Mouse (Mus musculus) liver, adult 2 months (tissue): ENCODE measurements around the gene Ttc16.

Experiments
- CTCF ChIP-seq: fragments of 200-500 bp; IDR thresholded peaks from 2 replicates; pipeline ENCODE4 v1.5.1; 2011; ENCODE audit warnings: low read depth, low read length, control low read depth
- POLR2A ChIP-seq: fragments of 200-500 bp; IDR thresholded peaks from 2 replicates; pipeline ENCODE4 v1.6.1; 2011; ENCODE audit warnings: low read length, control low read depth; ENCODE audit not compliant: insufficient read depth; ENCODE audit errors: extremely low read depth

- TF ChIP-seq CTCF (no peak), POLR2A (no peak)
Observed at GRCm38 (mm10) chr2:32818208-32818607, 42.8 kb upstream of the Ttc16 start.
